Mouse (Mus musculus) CH12.LX (cell line): ENCODE results near the gene Il27. TPM values are rescaled to one million over a fixed set of nuclear protein-coding genes. Genes with fewer than 3 reads are reported as not detected.
A peak's percentile ranks its signal among the peaks of the same experiment; 100 is the strongest.
"Not testable (repeated sequence)": the region's sequence is repeated elsewhere in the genome, so short reads cannot be mapped to it uniquely, and the experiment has no call there.

Experiments used
- DNase-seq: peaks from one replicate; pipeline ENCODE4 v3.0.0-alpha.2; 2013; ENCODE audit errors: extremely low read depth
- H3K27ac ChIP-seq: 2 replicates; pipeline ENCODE4 v1.5.1; 2012; ENCODE audit warnings: low read depth, mild to moderate bottlenecking, control low read depth, moderate library complexity; ENCODE audit not compliant: insufficient read depth
- H3K27me3 ChIP-seq: replicated peaks from 2 replicates; pipeline ENCODE3; 2012; ENCODE audit warnings: inconsistent platforms
- H3K36me3 ChIP-seq, 2 experiments: replicated peaks in 1 of 2; 2 replicates each; pipeline versions ENCODE3 to v1.6.1; 2012; ENCODE audit warnings: inconsistent platforms in 1 of 2, low read length in 1 of 2, mild to moderate bottlenecking in 1 of 2, mixed read lengths in 1 of 2, moderate library complexity in 1 of 2; ENCODE audit not compliant: control insufficient read depth in 1 of 2, insufficient read depth in 1 of 2
- H3K4me1 ChIP-seq, 2 experiments: 2 replicates each; pipeline ENCODE4 v1.6.1; 2012; ENCODE audit warnings: inconsistent platforms in 1 of 2, moderate library complexity in 1 of 2; ENCODE audit not compliant: insufficient read depth in 2 of 2, control insufficient read depth in 1 of 2
- H3K4me2 ChIP-seq: 2 replicates; pipeline ENCODE4 v1.6.1; 2012; ENCODE audit warnings: low read depth, mild to moderate bottlenecking, control low read depth; ENCODE audit not compliant: poor library complexity, insufficient read depth, severe bottlenecking
- H3K4me3 ChIP-seq, 3 experiments: fragments of 150-350 bp in 1 of 3; sonication (generic) in 1 of 3; replicated peaks in 1 of 3; 2 replicates each; pipeline versions ENCODE3 to v1.5.1; 2011 to 2012; ENCODE audit warnings: low read depth in 2 of 3, low read length in 2 of 3, mild to moderate bottlenecking in 2 of 3, moderate library complexity in 2 of 3, control low read depth in 1 of 3, improper control_type of control experiment in 1 of 3, inconsistent platforms in 1 of 3, mixed read lengths in 1 of 3; ENCODE audit not compliant: poor library complexity in 1 of 3
- H3K79me2 ChIP-seq: replicated peaks from 2 replicates; pipeline ENCODE4 v1.6.1; 2012; ENCODE audit warnings: mild to moderate bottlenecking, moderate library complexity; ENCODE audit not compliant: control insufficient read depth, poor library complexity, insufficient read depth, severe bottlenecking; ENCODE audit errors: extremely low read depth
- H3K9ac ChIP-seq: 2 replicates; pipeline ENCODE4 v1.6.1; 2012; ENCODE audit warnings: low read depth, mild to moderate bottlenecking, control low read depth, moderate library complexity; ENCODE audit not compliant: insufficient read depth
- H3K9me3 ChIP-seq: replicated peaks from 2 replicates; pipeline ENCODE3; 2012; ENCODE audit warnings: low read length, inconsistent platforms, mixed read lengths
- BHLHE40 ChIP-seq: IDR thresholded peaks from 2 replicates; pipeline ENCODE4 v1.6.1; 2011; ENCODE audit warnings: mild to moderate bottlenecking, low read depth, low read length, improper control_type of control experiment
- CHD1 ChIP-seq: IDR thresholded peaks from 2 replicates; pipeline ENCODE4 v1.6.1; 2012; ENCODE audit warnings: low read depth, low read length, improper control_type of control experiment, inconsistent platforms
- CHD2 ChIP-seq: IDR thresholded peaks from 2 replicates; pipeline ENCODE4 v1.6.1; 2011; ENCODE audit warnings: low read length, improper control_type of control experiment
- CTCF ChIP-seq, 2 experiments: IDR thresholded peaks in 1 of 2; conservative IDR thresholded peaks in 1 of 2; 2 replicates each; pipeline ENCODE4 v1.5.1; 2011 to 2012; ENCODE audit warnings: low read depth in 2 of 2, low read length in 2 of 2, improper control_type of control experiment in 1 of 2, inconsistent platforms in 1 of 2, mild to moderate bottlenecking in 1 of 2, moderate library complexity in 1 of 2
- EP300 ChIP-seq: IDR thresholded peaks from 2 replicates; pipeline ENCODE4 v1.6.1; 2011; ENCODE audit warnings: low read length, improper control_type of control experiment
- ETS1 ChIP-seq: conservative IDR thresholded peaks from 2 replicates; pipeline ENCODE4 v1.6.1; 2012; ENCODE audit warnings: low read depth, mild to moderate bottlenecking, inconsistent platforms, low read length, improper control_type of control experiment, moderate library complexity
- IRF4 ChIP-seq: IDR thresholded peaks from 2 replicates; pipeline ENCODE4 v1.6.1; 2014; ENCODE audit warnings: low read depth, mild to moderate bottlenecking, inconsistent platforms, low read length, improper control_type of control experiment
- MAFK ChIP-seq: IDR thresholded peaks from 2 replicates; pipeline ENCODE4 v1.6.1; 2011; ENCODE audit warnings: low read length, improper control_type of control experiment; ENCODE audit not compliant: insufficient replicate concordance
- MYC ChIP-seq: IDR thresholded peaks from 2 replicates; pipeline ENCODE4 v1.6.1; 2011; ENCODE audit warnings: low read depth, mild to moderate bottlenecking, improper control_type of control experiment, low read length
- RAD21 ChIP-seq: IDR thresholded peaks from 2 replicates; pipeline ENCODE4 v1.6.1; 2011; ENCODE audit warnings: low read depth, mild to moderate bottlenecking, low read length, improper control_type of control experiment, moderate library complexity
- SMC3 ChIP-seq: IDR thresholded peaks from 2 replicates; pipeline ENCODE4 v1.6.1; 2011; ENCODE audit warnings: low read depth, low read length, improper control_type of control experiment
- TBP ChIP-seq: conservative IDR thresholded peaks from 2 replicates; pipeline ENCODE4 v1.6.1; 2011; ENCODE audit warnings: low read depth, low read length, improper control_type of control experiment
- ZNF384 ChIP-seq: IDR thresholded peaks from 2 replicates; pipeline ENCODE4 v1.6.1; 2012; ENCODE audit warnings: low read depth, low read length, improper control_type of control experiment, inconsistent platforms
- dilution Hi-C: fragments of 300-500 bp; cut with MboI; formaldehyde crosslinking; loops from 2 replicates; pipeline ENCODE4 v1.14.3; 2020; ENCODE audit warnings: low sequenced_read_pairs; ENCODE audit not compliant: extremely low pct_unique_long_range_greater_than_20kb, extremely low pct_ligation_motif_present
- in situ Hi-C: fragments of 300-500 bp; cut with MboI; formaldehyde crosslinking; loops from 3 replicates; pipeline ENCODE4 v1.14.3; 2019; ENCODE audit warnings: low sequenced_read_pairs, low pct_ligation_motif_present, low pct_unique_long_range_greater_than_20kb, mixed read lengths
- polyA plus RNA-seq: library from polyadenylated mRNA; unstranded; fragments of >175 nt; gene quantifications from 2 replicates; pipeline ENCODE4 v1.2.1, GENCODE M21; 2012; ENCODE audit warnings: low read depth; ENCODE audit not compliant: insufficient read length
- total RNA-seq, 2 experiments: library from RNA; depleted of rRNA; stranded (reverse); fragments of 300-350 nt in 1 of 2; fragments of >200 nt in 1 of 2; gene quantifications; 2 replicates each; pipeline ENCODE4 v1.2.3; 2012 to 2014

The Il27 gene
- not detected in 2 replicates for total RNA-seq (2012; rRNA removed)
- not detected in 2 replicates for total RNA-seq (2014; rRNA removed)
- 0.31 TPM in 1 of 2 replicates, not detected in the other for polyA plus RNA-seq

DNA sequence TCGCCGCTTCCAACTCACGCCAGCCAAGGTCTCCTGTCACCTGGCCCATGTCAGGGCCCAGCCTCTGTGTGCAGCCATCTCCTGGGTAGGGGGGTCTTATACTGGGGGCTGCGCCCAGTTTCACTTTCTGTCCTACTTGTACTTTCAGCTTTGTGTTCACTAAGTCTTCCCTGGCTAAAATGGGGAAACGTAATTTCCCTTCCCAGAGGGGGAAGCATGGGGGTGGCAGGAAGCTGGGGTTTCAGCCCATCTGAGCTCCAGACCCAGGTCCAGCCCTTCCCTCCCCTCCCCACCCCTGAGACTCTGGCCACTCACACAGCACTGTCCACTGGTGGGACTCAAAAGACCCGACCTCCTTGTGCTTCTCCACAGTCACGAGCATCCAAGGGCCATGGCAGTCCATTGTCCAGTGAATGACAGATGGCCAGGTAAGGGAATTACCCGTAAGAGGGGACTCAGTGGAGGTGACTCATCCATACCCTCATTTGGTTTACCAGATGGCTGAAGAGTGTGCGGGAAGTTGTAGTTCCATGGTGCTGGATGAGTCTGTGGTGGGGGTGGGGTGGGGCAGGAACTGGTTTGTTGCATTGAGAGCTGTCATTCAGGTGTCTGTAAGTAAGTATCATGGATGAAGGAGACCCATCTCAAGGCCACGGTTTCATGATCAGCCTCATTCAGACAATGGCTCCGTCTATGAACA, at the start of gene Il27:
Gene Il27 (minus strand): TSS at position 80 of the 700 bp plus-strand sequence.
- Histone ChIP-seq H3K4me2 (peak within 1 kb of the TSS; percentile 41), H3K36me3 (no peaks in the 10 kb centered on the region), H3K79me2 (no peaks in the 10 kb centered on the region), H3K27me3 (peaks cover 5% of the 10 kb centered on the region), H3K4me1 (peaks cover 29 to 34% of the 10 kb centered on the region in 2 experiments), H3K4me3 (no peak within 1 kb of the TSS), H3K27ac (no peak within 1 kb of the TSS), H3K9me3 (no peaks in the 10 kb centered on the region), H3K9ac (no peak within 1 kb of the TSS)
- TF ChIP-seq BHLHE40 (peak; percentile 70), CHD2 (peak; percentile 59), IRF4 (peak; percentile 22; the same call in 1 of the 2 replicates), ZNF384 (no peak), ETS1 (peak; percentile 59)
- DNase-seq: peak; percentile 55
- in situ Hi-C loops (no loop called here), dilution Hi-C loops (no loop called here)

DNA sequence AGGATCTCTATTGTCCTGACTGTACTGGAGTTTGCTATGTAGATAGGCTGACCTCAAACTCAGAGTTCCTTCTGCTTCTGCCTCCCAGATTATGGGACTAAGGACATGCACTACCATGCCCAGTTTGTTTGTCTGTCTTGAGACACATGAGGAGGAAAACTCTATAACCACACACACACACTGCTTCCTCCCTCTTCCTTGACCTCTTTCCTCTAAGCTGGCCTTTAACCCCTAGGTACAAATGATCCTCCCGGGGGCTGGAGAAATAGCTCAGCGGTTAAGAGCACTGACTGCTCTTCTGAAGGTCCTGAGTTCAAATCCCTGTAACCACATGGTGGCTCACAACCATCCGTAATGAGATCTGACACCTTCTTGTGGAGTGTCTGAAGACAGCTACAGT, 49.6 kb upstream of the Il27 start:
- dilution Hi-C loops (no loop called here), in situ Hi-C loops (loop anchor here (5.0 to 10.0 kb wide), 2 partner anchors 48 to 470 kb away; no protein-coding TSS in a partner anchor)
- Histone ChIP-seq H3K4me1 (peaks cover 13 to 47% of the 10 kb centered on the region in 2 experiments), H3K9ac (no peak overlapping the region), H3K27me3 (no peaks in the 10 kb centered on the region), H3K9me3 (no peaks in the 10 kb centered on the region), H3K27ac (peak overlapping the region; percentile 40), H3K36me3 (no peaks in the 10 kb centered on the region), H3K79me2 (no peaks in the 10 kb centered on the region), H3K4me2 (no peak overlapping the region), H3K4me3 (no peak overlapping the region)
- DNase-seq: no peak
- no peak for TF ChIP-seq CHD1
- no peak for TF ChIP-seq EP300

- H3K36me3 ChIP-seq, dilution Hi-C loops, H3K9me3 ChIP-seq, H3K4me2 ChIP-seq, H3K27ac ChIP-seq, H3K9ac ChIP-seq, H3K79me2 ChIP-seq, H3K4me3 ChIP-seq, H3K27me3 ChIP-seq: not testable (repeated sequence)
- peak; percentile 51 for DNase-seq
- peak; percentile 48 for TF ChIP-seq SMC3
- peak; percentile 82 for TF ChIP-seq MYC
- peak; percentile 95 for TF ChIP-seq TBP
- 0 out of 2 replicates have a peak, but pooled peaks have one; percentile 17 for TF ChIP-seq IRF4
- TF ChIP-seq RAD21: peak; percentile 38
- TF ChIP-seq MAFK: 0 out of 2 replicates have a peak, but pooled peaks have one; percentile 29
- TF ChIP-seq CTCF (conservative IDR thresholded peaks at IDR 0.05 in 1 of 2, IDR thresholded peaks at IDR 0.05 in 1 of 2; ENCODE audit: low read depth in 2 of 2, low read length in 2 of 2): peak in 1 of 2 experiments; percentile 76; a peak in 2 of 4 replicates
- H3K4me1 ChIP-seq: peaks cover 13 to 43% of the 10 kb centered on the region in 2 experiments
- in situ Hi-C loops: loop anchor here (5.0 to 10.0 kb wide), 2 partner anchors 49 to 472 kb away; no protein-coding TSS in a partner anchor
Observed at GRCm38 (mm10) chr7:126643244-126643617, 48.5 kb upstream of the Il27 start.
